Mouse (Mus musculus) gonadal fat pad, adult 2 months (tissue): Measurements from ENCODE around the gene Plgrkt. TPM values are rescaled to one million over a fixed set of nuclear protein-coding genes. Genes with fewer than 3 reads are reported as not detected.

Experiments used
- DNase-seq: peaks from one replicate; pipeline ENCODE4 v3.0.0-alpha.2; 2012; ENCODE audit warnings: low read depth
- polyA plus RNA-seq: library from polyadenylated mRNA; depleted of rRNA; stranded (reverse); fragments of >200 nt; gene quantifications from 2 replicates; pipeline ENCODE4 v1.2.3, GENCODE M21; 2012

Plgrkt gene
- polyA plus RNA-seq, 1 experiment, result 54.3 TPM

- no peak for DNase-seq
These were observed 12.0 kb downstream of the Plgrkt start for GRCm38 (mm10) chr19:29354895-29355877.

DNA sequence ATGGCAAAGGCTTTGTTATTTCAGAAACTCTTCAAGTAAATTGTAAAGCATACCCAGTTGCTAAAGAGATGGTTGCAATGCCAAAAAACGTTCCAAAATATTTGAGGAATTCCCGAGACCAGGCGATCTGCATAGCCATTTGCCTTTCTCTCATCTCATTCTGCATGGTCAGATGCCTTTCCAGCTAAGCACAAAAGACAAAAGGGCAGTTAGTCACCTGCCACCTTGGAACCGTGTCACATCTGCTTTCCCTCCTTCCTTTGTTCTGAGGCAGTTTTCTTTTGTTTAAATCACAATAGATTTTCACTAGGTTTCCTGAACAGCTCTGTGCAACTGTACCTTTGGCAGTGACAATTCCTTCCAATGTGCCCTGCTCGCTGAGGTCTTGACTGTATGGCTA is 16.2 kb downstream of the Plgrkt start:
- no peak for DNase-seq

DNA sequence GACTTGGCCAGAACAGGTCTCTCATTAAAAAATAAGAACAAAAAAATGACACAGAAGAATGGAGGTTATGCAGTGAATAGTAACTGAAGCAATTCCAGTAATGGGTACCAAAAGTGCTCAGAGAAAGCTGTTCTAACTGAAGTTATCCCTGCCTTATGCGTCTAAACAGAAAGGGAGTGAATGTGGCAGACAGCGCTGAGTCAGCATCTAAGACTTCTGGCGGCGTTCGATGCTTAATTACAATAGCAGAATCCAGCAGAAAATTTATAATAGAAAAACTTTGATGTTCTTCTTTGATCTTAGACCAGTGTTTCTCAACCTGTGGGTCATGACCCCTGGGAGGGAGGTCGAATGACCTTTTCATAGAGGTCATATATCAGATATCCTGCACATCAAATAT is 21.6 kb downstream of the Plgrkt start:
- DNase-seq, result no peak

- no peak for DNase-seq
These were observed 22.3 kb downstream of the Plgrkt start for GRCm38 (mm10) chr19:29344868-29345267.

DNA sequence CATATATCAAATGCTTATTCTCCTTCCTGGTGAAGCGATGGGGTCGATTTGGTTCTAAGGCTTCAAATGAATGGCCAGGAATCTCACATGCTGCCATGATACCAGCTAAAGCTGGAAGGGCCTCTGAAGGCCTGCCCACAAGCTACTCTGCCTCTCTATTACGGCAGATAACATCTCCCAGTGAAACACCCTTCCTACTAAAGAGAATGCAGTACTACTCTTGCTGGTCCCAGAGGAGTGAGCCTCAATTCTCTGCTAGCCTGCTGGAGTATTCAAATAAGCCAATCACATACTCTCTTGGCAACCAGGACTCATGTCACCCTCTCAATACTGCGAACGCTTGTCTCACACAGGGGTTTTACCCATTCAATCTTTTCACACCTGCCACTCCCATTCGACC is 24.9 kb downstream of the Plgrkt start:
- no peak for DNase-seq

- no peak for DNase-seq
These were observed 26.2 kb downstream of the Plgrkt start for GRCm38 (mm10) chr19:29341029-29341428.

- DNase-seq, result no peak
These were observed 30.6 kb downstream of the Plgrkt start for GRCm38 (mm10) chr19:29336624-29337023.

DNA sequence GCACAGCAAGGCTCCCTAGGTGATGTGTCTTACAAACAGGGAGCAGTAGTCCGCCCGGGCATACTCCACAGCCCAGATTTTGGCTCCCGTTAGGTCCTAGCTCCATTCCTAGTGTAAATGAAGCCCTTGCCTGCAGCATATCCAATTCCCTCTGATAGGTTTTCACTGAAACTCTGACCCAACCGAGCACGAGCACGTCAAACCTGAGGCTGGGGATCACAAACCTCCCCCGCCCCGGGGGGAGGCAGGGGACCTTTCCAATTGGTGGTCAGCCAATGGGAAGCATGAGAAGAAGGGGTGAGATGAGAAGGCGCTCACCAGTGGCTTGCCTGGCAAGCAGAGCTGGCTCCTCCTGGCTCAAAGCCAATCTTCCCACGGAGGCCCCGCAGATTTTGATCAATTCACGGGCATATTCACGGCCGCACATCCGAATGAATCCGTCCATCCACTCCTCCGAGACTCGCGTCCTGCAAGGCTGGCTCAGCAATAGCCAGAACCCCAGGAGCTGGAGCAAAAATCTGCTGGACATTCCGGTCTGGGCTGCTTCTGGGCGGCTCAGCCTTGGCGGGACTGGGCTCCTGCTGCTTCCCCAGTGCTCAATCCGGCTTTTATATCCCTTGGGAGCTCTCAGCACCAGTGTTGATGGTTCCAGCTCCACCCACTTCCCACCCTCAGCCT is 33.0 kb downstream of the Plgrkt start, which contains the start of gene Rln1:
Rln1 (minus strand) TSS at position 603 of the 678 bp plus-strand sequence.
- DNase-seq, result no peak

DNA sequence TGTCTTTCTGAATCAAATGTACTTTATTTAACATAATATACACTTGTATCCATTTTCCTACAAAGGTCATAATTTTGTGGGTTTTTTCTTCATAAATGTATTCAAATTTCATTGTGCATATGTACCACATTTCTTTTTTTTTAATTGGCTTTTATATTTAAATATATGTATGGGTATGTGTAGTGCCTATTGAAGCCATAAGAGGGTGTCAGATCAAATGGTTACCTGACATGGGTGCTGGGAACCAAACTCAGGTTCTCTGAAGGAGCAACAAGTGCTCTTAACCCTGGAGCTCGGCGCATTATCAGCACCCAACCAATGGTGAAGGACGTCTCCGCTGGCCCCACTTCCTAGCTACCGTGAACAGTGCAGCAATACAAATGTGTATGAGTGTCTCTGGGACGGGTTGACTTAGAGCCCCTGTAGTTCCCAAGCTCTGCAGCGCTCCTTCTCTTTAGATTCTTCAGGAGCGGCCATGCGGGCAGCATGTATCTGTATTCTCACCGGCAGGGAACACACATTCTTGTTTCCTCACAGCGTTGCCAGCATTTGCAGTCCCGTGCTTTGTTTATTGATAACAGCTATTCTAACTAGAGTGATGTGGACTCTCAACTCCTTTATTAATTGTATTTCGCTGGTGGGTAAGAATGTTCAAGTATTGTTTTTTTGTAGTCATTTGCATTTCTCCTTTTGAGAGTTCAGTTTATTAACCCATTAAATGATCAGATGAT is 40.2 kb downstream of the Plgrkt start:
- DNase-seq, result no peak

GRCm38 (mm10) chr19:29326396-29326795 is 40.8 kb downstream of the Plgrkt start:
- no peak for DNase-seq

GRCm38 (mm10) chr19:29325852-29326180 is 41.4 kb downstream of the Plgrkt start:
- DNase-seq, result no peak

DNA sequence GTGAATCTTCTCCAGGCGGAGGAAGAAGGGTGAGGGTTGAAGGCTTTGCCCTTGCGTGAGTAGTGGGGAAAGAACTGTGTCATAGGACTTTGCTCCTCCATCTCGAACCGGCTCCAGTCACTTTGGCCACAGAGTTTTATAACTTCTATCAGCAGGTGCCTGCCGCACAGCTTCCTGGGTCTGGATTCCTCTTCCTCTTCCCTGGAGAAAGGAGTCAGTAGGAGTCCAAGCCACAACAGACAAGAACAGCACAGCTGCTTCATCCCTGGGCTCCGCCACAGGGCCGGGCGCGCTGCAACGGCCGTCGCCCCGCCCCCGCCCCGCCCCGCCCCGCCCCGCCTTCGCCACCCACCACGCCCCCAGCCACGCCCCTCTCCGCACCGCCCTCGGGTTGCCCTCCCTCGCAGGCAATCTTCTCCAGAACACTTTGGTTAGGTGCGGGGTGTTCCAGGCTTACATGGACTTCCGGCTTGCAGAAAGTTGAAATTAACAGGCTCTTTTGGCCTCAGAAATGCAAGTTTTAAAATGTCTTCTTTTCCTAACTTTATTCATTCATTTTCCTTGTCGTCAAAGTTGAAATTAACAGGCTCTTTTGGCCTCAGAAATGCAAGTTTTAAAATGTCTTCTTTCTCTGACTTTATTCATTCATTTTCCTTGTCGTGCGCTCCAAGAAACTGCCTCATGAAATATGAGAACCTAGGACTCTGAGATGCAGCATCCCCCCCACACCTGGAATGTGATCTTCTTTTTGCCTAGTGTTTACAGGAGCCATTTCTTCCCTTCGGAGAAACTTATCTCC is 41.9 kb downstream of the Plgrkt start, which contains the start of gene Insl6:
Insl6 (minus strand) TSS at position 304 of the 799 bp plus-strand sequence.
- no peak for DNase-seq

DNA sequence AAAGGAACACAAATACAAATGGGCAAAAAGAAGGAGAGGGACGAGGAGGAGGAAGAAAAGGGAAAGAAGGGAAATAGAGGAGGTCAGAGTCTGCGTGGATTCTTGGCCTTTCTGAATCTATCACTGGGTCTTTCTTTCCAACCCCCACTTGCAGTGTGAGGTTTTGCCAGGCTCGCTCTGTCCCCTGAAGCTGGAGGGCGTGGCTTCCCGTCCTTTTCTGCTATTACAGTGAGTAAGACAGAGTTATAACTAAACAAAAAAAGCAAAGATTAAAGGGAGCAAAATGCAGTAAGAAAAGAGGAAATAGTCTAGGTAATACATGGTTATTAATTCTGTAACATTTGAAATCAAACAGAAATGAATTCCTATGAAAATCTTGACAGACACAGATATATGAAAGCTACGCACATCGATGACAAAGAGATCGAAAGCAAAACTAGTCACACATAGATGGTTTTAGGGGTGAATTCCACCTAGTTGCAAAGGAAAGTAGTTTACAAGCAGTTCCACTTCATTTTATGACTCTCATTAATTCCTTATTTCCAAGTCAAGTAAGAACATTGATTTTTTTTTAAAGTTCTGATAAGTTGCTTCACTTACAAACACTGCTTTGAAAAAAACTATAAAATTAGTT is 43.7 kb downstream of the Plgrkt start:
- DNase-seq, result no peak

GRCm38 (mm10) chr19:29312661-29313060 is 54.5 kb downstream of the Plgrkt start:
- DNase-seq, result no peak

DNA sequence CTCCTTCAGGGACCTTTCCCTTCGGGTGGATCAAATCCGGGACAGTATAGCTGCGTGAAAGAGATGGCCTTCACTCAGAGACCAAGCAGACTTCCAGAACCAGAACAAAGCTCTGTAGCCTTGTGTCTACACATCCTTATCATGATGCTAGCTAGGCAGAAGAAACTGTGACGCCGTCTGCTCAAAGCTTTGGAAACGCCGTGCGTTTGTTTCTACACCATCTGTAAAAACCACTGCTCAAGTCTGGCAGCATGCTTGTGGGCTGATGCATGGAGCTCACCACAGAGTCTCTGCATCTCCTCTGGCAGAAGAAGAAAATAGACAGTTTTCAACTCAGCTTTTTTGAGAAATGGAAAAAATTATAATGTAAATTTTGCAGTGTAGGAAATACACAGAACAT is 55.4 kb downstream of the Plgrkt start:
- DNase-seq, result no peak

GRCm38 (mm10) chr19:29308832-29309231 is 58.4 kb downstream of the Plgrkt start:
- DNase-seq, result no peak

- no peak for DNase-seq
These were observed 65.1 kb downstream of the Plgrkt start for GRCm38 (mm10) chr19:29302119-29302518.

DNA sequence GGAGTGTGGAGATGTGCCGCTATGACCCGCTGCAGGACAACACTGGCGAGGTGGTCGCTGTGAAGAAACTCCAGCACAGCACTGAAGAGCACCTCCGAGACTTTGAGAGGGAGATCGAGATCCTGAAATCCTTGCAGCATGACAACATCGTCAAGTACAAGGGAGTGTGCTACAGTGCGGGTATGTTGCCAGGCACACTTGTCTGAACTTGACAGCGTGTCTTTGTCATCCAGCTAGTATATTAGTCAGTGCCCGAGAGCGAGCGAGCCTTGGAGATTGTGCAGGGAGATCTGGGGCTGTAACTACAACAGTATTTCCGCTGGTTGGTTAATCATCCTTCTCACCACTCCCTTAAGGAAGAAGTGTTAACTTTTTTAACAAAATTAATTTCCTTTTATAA is 66.3 kb downstream of the Plgrkt start:
- DNase-seq, result peak; percentile 81
